Mouse (Mus musculus) spleen, adult 2 months (tissue): Measurements from ENCODE around the gene Lama4.

ENCODE experiments used
- CTCF ChIP-seq: fragments of 200-500 bp; IDR thresholded peaks from 2 replicates; pipeline ENCODE4 v1.5.1; 2011; ENCODE audit warnings: mild to moderate bottlenecking, inconsistent platforms; ENCODE audit not compliant: insufficient read depth, insufficient read length, insufficient replicate concordance; ENCODE audit errors: extremely low read depth
- POLR2A ChIP-seq: fragments of 200-500 bp; IDR thresholded peaks from 2 replicates; pipeline ENCODE4 v1.6.1; 2011; ENCODE audit warnings: low read depth, low read length, inconsistent platforms

- TF ChIP-seq POLR2A, result no peak
- no peak for TF ChIP-seq CTCF
Measured at GRCm38 (mm10) chr10:39039564-39039963, 74.2 kb downstream of the Lama4 start.
